19 mouse cellular contexts compared by ENCODE assay signal in genomic region chr9:122349286-122349685, GRCm38 (mm10). TPM values are rescaled to one million over a fixed set of nuclear protein-coding genes. Genes with fewer than 3 reads are reported as not detected.
DNase-seq lines count a peak whose midpoint lies in the region; ATAC-seq and TF ChIP-seq lines count a peak whose summit lies in the region.
"Had no signal": no experiment of that assay in that cellular context is flagged by ENCODE, and none has a peak within 500 bp of the region (broad histone marks: within the 10 kb centered on the region; RNA-seq: fewer than 3 reads in every experiment).

No protein-coding gene starts in this region.

- peak in 1 of 2 experiments; percentile 63; a peak in 2 of 4 replicates for TF ChIP-seq EP300 in MEL (IDR thresholded peaks at IDR 0.05; ENCODE audit: low read depth in 1 of 2, low read length in 2 of 2)
- peak; percentile 35 for TF ChIP-seq EP300 in liver, embryonic 14.5 days (IDR thresholded peaks at IDR 0.05; ENCODE audit: low read depth)

- no peaks in the 10 kb centered on the region for H3K9me3 ChIP-seq in heart, embryonic 10.5 days
- H3K9me3 ChIP-seq in MEL (replicated peaks; ENCODE audit: insufficient read depth, low read length), result no peaks in the 10 kb centered on the region
- no peaks in the 10 kb centered on the region for H3K9me3 ChIP-seq in liver, embryonic 14.5 days (ENCODE audit: control insufficient read depth, low read length)
- H3K9me3 ChIP-seq: forebrain, embryonic 13.5 days; hindbrain, embryonic 15.5 days; kidney, embryonic 15.5 days; limb, embryonic 13.5 days; neural tube, embryonic 15.5 days had no signal

- H3K9ac ChIP-seq in MEL (ENCODE audit: control insufficient read depth, low read depth, low read length, poor library complexity, severe bottlenecking), result no peak overlapping the region
- no peak overlapping the region for H3K9ac ChIP-seq in liver, embryonic 14.5 days (replicated peaks)
- H3K9ac ChIP-seq: forebrain, embryonic 13.5 days; hindbrain, embryonic 15.5 days; kidney, embryonic 15.5 days; limb, embryonic 13.5 days; neural tube, embryonic 15.5 days had no signal

- DNase-seq in heart, embryonic 10.5 days (ENCODE audit: low spot score), result peak; percentile 45
- DNase-seq in heart, adult 8-10 months (ENCODE audit: low spot score), result no peak
- DNase-seq in MEL (ENCODE audit: low read depth, low spot score), result peak; percentile 34
- no peak for DNase-seq in liver, embryonic 14.5 days (ENCODE audit: low read depth in 3 of 3, low spot score in 3 of 3)
- no peak for DNase-seq in gastrocnemius, postnatal 14 days
- no peak for DNase-seq in layer of hippocampus, postnatal 14 days (ENCODE audit: low spot score in 2 of 2)
- DNase-seq: cerebellum, adult 2 months; heart, postnatal 36 days; midbrain, embryonic 14.5 days; right cerebral cortex, postnatal 4 days; thymus, postnatal 14 days had no signal

- H3K4me3 ChIP-seq in heart, embryonic 10.5 days, result no peak overlapping the region
- H3K4me3 ChIP-seq in MEL (ENCODE audit: control insufficient read depth in 1 of 2, insufficient read depth in 1 of 2, low read depth in 2 of 2, low read length in 2 of 2), result no peak overlapping the region
- H3K4me3 ChIP-seq in liver, embryonic 14.5 days (ENCODE audit: insufficient read depth in 1 of 2, low read depth in 2 of 2, low read length in 2 of 2), result no peak overlapping the region
- H3K4me3 ChIP-seq: forebrain, embryonic 13.5 days; hindbrain, embryonic 15.5 days; kidney, embryonic 15.5 days; limb, embryonic 13.5 days; neural tube, embryonic 15.5 days had no signal

- no peaks in the 10 kb centered on the region for H3K36me3 ChIP-seq in heart, embryonic 10.5 days
- peaks cover 0 to 37% of the 10 kb centered on the region in 2 experiments; a peak in 2 of 4 replicates for H3K36me3 ChIP-seq in MEL (ENCODE audit: control insufficient read depth in 1 of 2, insufficient read depth in 2 of 2, low read length in 2 of 2)
- H3K36me3 ChIP-seq in liver, embryonic 14.5 days (replicated peaks; ENCODE audit: control insufficient read depth, insufficient read depth, low read depth), result no peaks in the 10 kb centered on the region
- H3K36me3 ChIP-seq: hindbrain, embryonic 15.5 days; kidney, embryonic 15.5 days; limb, embryonic 13.5 days; neural tube, embryonic 15.5 days had no signal

- TF ChIP-seq POLR2A in MEL (IDR thresholded peaks at IDR 0.05; ENCODE audit: control insufficient read depth in 1 of 2, insufficient read depth in 1 of 2, low read depth in 1 of 2, low read length in 2 of 2, poor library complexity in 1 of 2), result no peak

- 0 out of 2 replicates have a peak overlapping the region, but pooled peaks have one; percentile 6 for H3K4me2 ChIP-seq in liver, embryonic 14.5 days (ENCODE audit: low read depth)
- H3K4me2 ChIP-seq: forebrain, embryonic 13.5 days; hindbrain, embryonic 15.5 days; kidney, embryonic 15.5 days; limb, embryonic 13.5 days; neural tube, embryonic 15.5 days had no signal

- no peaks in the 10 kb centered on the region for H3K27me3 ChIP-seq in heart, embryonic 10.5 days (ENCODE audit: insufficient read depth, poor library complexity, severe bottlenecking)
- H3K27me3 ChIP-seq in MEL (ENCODE audit: control insufficient read depth in 1 of 2, insufficient read depth in 2 of 2, low read length in 2 of 2), result no peaks in the 10 kb centered on the region
- no peaks in the 10 kb centered on the region for H3K27me3 ChIP-seq in liver, embryonic 14.5 days (ENCODE audit: control insufficient read depth, insufficient read depth, low read length)
- H3K27me3 ChIP-seq: forebrain, embryonic 13.5 days; hindbrain, embryonic 15.5 days; kidney, embryonic 15.5 days; limb, embryonic 13.5 days; neural tube, embryonic 15.5 days had no signal

- intact Hi-C loops in gastrocnemius, postnatal 14 days (cut with DNase I; ENCODE audit: low total_unique reads), result no loop called here

- peaks cover 7% of the 10 kb centered on the region; the same call in 1 of the 2 replicates for H3K4me1 ChIP-seq in heart, embryonic 10.5 days
- peaks cover 20 to 33% of the 10 kb centered on the region in 2 experiments for H3K4me1 ChIP-seq in MEL (ENCODE audit: control insufficient read depth in 1 of 2, insufficient read depth in 2 of 2, low read length in 2 of 2)
- H3K4me1 ChIP-seq in liver, embryonic 14.5 days (replicated peaks; ENCODE audit: control insufficient read depth in 2 of 2, insufficient read depth in 2 of 2, low read length in 1 of 2), result peaks cover 49 to 57% of the 10 kb centered on the region in 2 experiments
- H3K4me1 ChIP-seq: forebrain, embryonic 13.5 days had no signal

- H3K27ac ChIP-seq in heart, embryonic 10.5 days, result no peak overlapping the region
- no peak overlapping the region for H3K27ac ChIP-seq in MEL (ENCODE audit: control insufficient read depth, low read depth, low read length)
- H3K27ac ChIP-seq in liver, embryonic 14.5 days, result no peak overlapping the region
- H3K27ac ChIP-seq: forebrain, embryonic 13.5 days; hindbrain, embryonic 15.5 days; kidney, embryonic 15.5 days; limb, embryonic 13.5 days; neural tube, embryonic 15.5 days; stomach, postnatal 0 days had no signal

- peaks cover 4% of the 10 kb centered on the region for H3K79me2 ChIP-seq in MEL (ENCODE audit: control insufficient read depth, insufficient read depth, low read length, poor library complexity)

- no peak for ATAC-seq in liver, embryonic 14.5 days (ENCODE audit: insufficient read depth)
- ATAC-seq in monocyte, adult 5-6 weeks (replicated peaks; ENCODE audit: insufficient number of reproducible peaks, low FRiP score, low TSS enrichment, poor library complexity, severe bottlenecking), result peak; percentile 69
- ATAC-seq: forebrain, embryonic 13.5 days; intestine, embryonic 16.5 days had no signal

- no peak for TF ChIP-seq CTCF in MEL (IDR thresholded peaks at IDR 0.05 in 2 of 3, conservative IDR thresholded peaks at IDR 0.05 in 1 of 3; ENCODE audit: control insufficient read depth in 1 of 3, insufficient read depth in 1 of 3, low read depth in 2 of 3, low read length in 3 of 3, poor library complexity in 1 of 3, severe bottlenecking in 1 of 3)
- no peak for TF ChIP-seq CTCF in liver, embryonic 14.5 days (IDR thresholded peaks at IDR 0.05; ENCODE audit: low read depth)

- whole genome bisulfite sequencing in heart, embryonic 10.5 days, result 85% methylated on average over 4 of the region's 4 CpGs
- 26% methylated on average over 4 of the region's 4 CpGs for WGBS in liver, embryonic 14.5 days (ENCODE audit: insufficient replicate concordance)

- no peak for TF ChIP-seq RAD21 in MEL (IDR thresholded peaks at IDR 0.05; ENCODE audit: low read depth, low read length)

TF ChIP-seq in MEL, 35 proteins besides CTCF, POLR2A, EP300 and RAD21:
- peak; percentile 86 for TF ChIP-seq BHLHE40 (IDR thresholded peaks at IDR 0.05; ENCODE audit: borderline replicate concordance, low read depth, low read length)
- TF ChIP-seq ETS1 (IDR thresholded peaks at IDR 0.05; ENCODE audit: low read depth, low read length), result peak; percentile 51; the same call in 1 of the 2 replicates
- peak; percentile 55; the same call in 1 of the 2 replicates for TF ChIP-seq TCF12 (IDR thresholded peaks at IDR 0.05; ENCODE audit: low read depth, low read length)
- TF ChIP-seq CHD2 (IDR thresholded peaks at IDR 0.05; ENCODE audit: low read length), result no peak
- TF ChIP-seq RCOR1 (IDR thresholded peaks at IDR 0.05; ENCODE audit: low read depth, low read length), result peak; percentile 37; the same call in 1 of the 2 replicates

RNA-seq across cellular contexts. Expression of gene Abhd5, which starts 2.1 kb away (rescaled TPM):
- 17.2 and 18.8 TPM in 2 replicates for polyA plus RNA-seq in heart, embryonic 10.5 days (2016; fragmentation: Nextera tagmentation; extraction: Ambion mirVana)
- 10 to 100 TPM; 60.7 to 70.5 (median 66.4) TPM for total RNA-seq in heart, adult 8-10 months (2022)
- 14.2 and 14.3 TPM in 2 replicates for total RNA-seq in MEL (2012; rRNA removed)
- 10 to 100 TPM in 1 of 2 experiments, not detected in 1; 20.2 TPM for polyA plus RNA-seq in MEL (2012; ENCODE audit: insufficient read depth in 1 of 2, insufficient read length in 2 of 2, low read depth in 1 of 2, low replicate concordance in 2 of 2, missing spikeins in 1 of 2)
- 15.6 and 16.7 TPM in 2 replicates for polyA plus RNA-seq in liver, embryonic 14.5 days (2012; rRNA removed)
- 26.0 and 26.1 TPM in 2 replicates for polyA plus RNA-seq in liver, embryonic 14.5 days (2014; fragmentation: Nextera tagmentation; extraction: Ambion mirVana)
- total RNA-seq in monocyte, adult 5-6 weeks (2017), result 22.1 to 40.9 TPM (median 27.3 TPM) in 3 replicates
- total RNA-seq in gastrocnemius, postnatal 14 days (2021), result 10 to 100 TPM; 26.0 to 26.3 TPM
- 10 to 100 TPM; 24.9 to 28.9 TPM for total RNA-seq in layer of hippocampus, postnatal 14 days (2021)

RNA-seq across cellular contexts. Expression of gene Ano10, which starts 55.1 kb away (rescaled TPM):
- 31.4 and 36.7 TPM in 2 replicates for polyA plus RNA-seq in heart, embryonic 10.5 days (2016; fragmentation: Nextera tagmentation; extraction: Ambion mirVana)
- total RNA-seq in heart, adult 8-10 months (2022), result 100 to 1,000 TPM; 114 to 261 (median 181) TPM
- 0.29 and 0.54 TPM in 2 replicates for total RNA-seq in MEL (2012; rRNA removed)
- 1 to 10 TPM in 1 of 2 experiments, not detected in 1; 3.1 TPM for polyA plus RNA-seq in MEL (2012; ENCODE audit: insufficient read depth in 1 of 2, insufficient read length in 2 of 2, low read depth in 1 of 2, low replicate concordance in 2 of 2, missing spikeins in 1 of 2)
- 6.4 and 6.9 TPM in 2 replicates for polyA plus RNA-seq in liver, embryonic 14.5 days (2012; rRNA removed)
- polyA plus RNA-seq in liver, embryonic 14.5 days (2014; fragmentation: Nextera tagmentation; extraction: Ambion mirVana), result 11.2 and 11.4 TPM in 2 replicates
- 8.6 to 15.9 TPM (median 11.1 TPM) in 3 replicates for total RNA-seq in monocyte, adult 5-6 weeks (2017)
- 10 to 100 TPM; 36.6 to 39.4 TPM for total RNA-seq in gastrocnemius, postnatal 14 days (2021)
- total RNA-seq in layer of hippocampus, postnatal 14 days (2021), result 10 to 100 TPM; 23.8 to 28.5 TPM

Comparison
In these comparisons a context has a peak if more than half of its experiments do, and no peak if none do; other contexts are left out.
1. DNase-seq: peak in heart, embryonic 10.5 days (single experiment) and MEL (single experiment); none in heart, adult 8-10 months (single experiment), liver, embryonic 14.5 days (0 of 3), gastrocnemius, postnatal 14 days (single experiment) and layer of hippocampus, postnatal 14 days (0 of 2).